Mouse (Mus musculus) erythroid progenitor cell, adult 5-6 weeks (primary cell): ENCODE measurements around the gene Sstr1. TPM values are rescaled to one million over a fixed set of nuclear protein-coding genes. Genes with fewer than 3 reads are reported as not detected.

Source experiments
- ATAC-seq: replicated peaks from 2 replicates; pipeline ENCODE4 v1.8.0; 2016; ENCODE audit warnings: moderate number of reproducible peaks, mild to moderate bottlenecking, moderate TSS enrichment, inconsistent platforms; ENCODE audit not compliant: poor library complexity, low FRiP score, severe bottlenecking
- total RNA-seq, 2 experiments: library from RNA; stranded (forward) in 1 of 2; stranded (reverse) in 1 of 2; fragments of 150-400 nt in 1 of 2; fragments of 186-747, 209-891 nt in 1 of 2; gene quantifications; 2 replicates each; pipeline versions ENCODE4 v1.2.3 to v1.2.4; 2015 to 2017; ENCODE audit warnings: low replicate concordance in 2 of 2

Sstr1 gene
- total RNA-seq (2015; ENCODE audit: low replicate concordance) (not detected in 2 replicates), total RNA-seq (2017; ENCODE audit: low replicate concordance) (not detected in 2 replicates)

DNA sequence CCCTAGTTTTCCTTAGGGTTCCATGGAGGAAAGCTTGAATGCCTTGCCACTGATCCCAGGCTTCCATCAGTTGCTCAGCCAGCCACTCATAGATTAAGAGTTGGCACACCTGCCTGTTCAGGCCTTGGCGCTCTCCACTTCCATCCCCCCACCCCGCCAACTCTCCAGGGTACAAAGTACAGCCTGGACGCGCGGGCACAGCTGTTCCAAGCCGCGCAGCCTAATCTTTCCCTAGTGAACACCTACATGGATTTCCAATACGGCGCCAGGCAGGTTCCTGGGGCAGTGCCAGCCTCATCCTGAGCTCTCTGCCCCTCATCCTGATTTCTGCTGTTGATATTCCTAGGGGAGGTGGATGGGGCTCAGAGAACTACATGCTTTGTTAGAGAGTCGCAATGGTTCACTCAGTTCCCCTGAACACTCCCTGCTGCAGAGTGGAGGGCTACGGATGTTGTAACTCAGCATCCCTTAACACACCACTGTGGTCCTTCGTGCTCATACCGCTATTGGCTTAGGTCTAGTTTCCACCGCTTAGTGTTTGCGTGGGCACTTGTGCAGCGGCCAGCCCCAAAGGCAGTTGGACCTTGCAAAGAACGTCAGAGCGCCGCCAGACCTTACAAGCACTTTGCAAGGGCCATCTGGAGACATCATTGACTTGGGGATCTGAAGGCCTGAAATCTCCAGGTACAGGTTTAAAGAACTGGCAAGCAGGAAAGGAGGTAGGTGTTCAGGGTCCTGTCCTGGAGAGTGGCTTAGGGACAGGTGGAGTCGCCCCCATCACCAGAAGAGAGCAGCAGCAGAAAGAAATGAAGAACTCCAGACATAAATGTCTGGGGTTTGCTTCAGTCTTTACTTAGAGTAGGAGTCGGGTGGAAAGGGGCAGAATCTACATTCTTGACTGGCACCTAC is at the start of gene Sstr1:
TSS of gene Sstr1 (plus strand) at position 610 of the 909 bp plus-strand sequence.
- no peak for ATAC-seq

DNA sequence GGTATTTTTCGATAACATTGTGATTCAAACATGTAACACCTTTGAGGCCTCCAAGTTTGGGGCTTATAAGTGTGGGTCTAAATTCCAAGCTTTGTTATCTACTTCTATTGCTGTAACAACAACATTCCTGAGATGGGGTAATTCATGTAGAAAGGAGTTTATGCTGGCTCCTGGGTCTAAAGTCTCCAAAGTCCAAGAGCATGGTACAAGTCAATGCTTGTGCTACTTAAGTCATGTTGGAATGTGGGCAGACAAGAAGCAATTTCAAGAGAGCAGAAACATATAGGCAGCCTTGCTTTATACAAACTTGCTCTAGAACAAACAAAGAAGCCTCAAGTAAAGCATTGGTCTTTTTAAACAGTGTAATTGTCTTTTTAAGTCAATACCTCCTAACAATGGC is 12.8 kb upstream of the Sstr1 start:
- no peak for ATAC-seq

GRCm38 (mm10) chr12:58201190-58201589 is 10.4 kb upstream of the Sstr1 start:
- ATAC-seq: no peak

GRCm38 (mm10) chr12:58207956-58208355 is 3.6 kb upstream of the Sstr1 start:
- ATAC-seq: no peak

DNA sequence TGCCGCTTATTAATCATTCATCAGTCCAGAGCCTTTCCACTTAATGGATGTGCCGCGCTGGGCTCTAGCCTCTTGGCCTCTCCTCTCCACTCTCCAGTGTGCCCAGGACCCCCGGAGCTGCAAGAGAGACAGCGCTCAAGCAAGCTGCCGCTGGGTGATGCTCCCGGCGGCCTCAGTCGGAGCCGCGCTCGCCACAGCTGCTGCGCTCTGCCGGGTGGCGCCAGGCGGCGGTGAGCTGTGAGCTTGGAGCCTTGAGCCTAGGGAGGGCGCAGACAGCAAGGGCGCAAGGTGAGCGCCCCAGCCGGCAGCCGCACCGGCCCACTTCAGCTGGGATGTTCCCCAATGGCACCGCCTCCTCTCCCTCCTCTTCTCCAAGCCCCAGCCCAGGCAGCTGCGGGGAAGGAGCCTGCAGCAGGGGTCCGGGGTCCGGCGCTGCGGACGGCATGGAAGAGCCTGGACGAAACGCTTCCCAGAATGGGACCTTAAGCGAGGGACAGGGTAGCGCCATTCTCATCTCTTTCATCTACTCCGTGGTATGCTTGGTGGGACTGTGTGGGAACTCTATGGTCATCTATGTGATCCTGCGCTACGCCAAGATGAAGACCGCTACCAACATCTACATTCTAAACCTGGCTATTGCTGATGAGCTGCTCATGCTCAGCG is 820 bp downstream of the Sstr1 start:
- ATAC-seq: no peak

GRCm38 (mm10) chr12:58212924-58213450 is 1.4 kb downstream of the Sstr1 start:
- no peak for ATAC-seq

DNA sequence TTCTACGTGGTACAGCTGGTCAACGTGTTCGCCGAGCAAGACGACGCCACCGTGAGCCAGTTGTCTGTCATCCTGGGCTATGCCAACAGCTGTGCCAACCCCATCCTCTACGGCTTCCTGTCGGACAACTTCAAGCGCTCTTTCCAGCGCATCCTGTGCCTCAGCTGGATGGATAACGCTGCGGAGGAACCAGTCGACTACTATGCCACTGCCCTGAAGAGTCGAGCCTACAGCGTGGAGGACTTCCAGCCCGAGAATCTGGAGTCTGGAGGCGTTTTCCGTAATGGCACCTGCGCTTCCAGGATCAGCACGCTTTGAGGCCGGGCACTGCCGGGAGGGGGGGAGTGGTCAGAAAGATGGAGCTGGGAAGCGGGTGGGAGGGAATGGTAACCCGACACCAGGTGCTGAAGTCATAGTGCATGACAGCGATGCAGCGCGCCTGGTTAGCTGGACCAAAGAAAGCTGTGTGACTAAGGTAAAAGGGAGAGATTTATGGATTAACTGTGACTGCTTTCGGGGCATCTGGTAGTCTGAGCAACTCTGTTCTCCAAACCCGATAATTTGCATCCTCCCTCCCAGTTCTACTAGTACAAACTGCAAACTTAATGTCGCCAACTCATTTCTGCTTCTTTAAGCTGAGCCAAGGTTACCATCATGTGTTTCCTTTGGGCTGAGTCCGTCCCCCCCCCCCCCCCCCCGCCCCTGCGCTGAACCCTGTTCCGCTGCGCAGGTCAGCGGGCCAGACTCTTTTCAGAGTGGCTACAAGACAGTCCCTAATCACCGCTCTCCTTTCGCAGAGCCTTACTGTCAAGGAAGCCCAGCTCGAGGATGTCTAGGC is 2.1 kb downstream of the Sstr1 start:
- ATAC-seq: no peak

DNA sequence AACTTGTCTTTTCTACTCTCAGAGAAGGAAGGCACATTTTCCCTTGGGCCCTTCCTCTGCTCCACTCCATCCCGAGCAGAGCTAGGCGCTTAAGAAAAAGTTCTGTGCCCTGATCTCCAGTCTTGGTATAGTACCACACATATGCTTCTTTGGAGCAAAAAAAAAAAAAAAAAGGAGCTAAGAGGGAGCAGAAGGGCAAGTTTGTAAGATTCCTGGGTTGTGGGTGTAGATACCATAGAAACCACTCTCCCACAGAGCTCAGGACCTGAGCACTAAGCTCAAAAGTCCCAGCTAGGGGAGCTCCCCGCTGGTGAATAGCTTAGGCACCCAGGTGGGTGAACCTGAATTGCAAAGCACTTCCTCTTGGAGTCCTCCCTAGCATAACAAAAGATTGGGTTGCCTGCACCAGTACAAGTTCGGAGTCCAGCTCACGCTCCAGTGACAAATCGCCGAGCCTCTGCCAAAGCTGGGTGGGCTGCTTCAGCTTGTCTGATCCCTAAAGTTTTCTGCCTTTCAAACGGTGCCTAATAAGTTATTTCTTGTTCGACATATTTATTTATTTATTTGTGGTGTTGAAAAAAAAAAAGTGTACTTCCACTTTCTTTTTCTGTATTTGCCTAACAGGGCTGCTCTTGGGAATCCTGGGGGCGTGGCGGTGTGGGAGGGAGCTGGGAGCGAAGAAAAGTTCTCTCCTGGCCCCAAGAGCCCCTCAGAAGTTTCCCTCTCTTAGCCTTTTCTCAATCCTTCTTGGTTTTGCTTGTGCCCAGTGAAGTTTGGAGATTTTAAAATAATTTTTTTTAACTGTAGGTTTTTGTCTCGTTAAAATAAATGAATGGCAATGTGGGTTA is 2.9 kb downstream of the Sstr1 start:
- ATAC-seq: no peak

DNA sequence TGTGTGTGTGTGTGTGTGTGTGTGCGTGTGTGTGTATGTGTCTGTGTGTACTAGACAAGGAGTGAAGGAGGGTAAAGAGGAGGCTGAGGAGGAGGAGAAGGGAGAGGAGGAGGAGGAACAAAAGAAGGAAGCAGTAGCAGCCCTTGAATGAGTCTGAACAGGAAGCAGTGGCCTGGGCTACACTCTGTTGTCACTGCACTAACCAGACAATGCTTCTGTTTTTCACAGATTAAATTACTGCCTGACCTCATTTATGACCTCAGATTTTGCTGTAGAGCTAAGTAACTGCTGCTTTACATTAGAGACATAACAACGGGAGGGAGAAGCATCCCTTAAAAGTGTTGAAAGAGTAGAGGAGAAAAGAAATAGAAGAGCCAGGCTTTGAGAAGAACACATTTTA is 4.6 kb downstream of the Sstr1 start:
- no peak for ATAC-seq

DNA sequence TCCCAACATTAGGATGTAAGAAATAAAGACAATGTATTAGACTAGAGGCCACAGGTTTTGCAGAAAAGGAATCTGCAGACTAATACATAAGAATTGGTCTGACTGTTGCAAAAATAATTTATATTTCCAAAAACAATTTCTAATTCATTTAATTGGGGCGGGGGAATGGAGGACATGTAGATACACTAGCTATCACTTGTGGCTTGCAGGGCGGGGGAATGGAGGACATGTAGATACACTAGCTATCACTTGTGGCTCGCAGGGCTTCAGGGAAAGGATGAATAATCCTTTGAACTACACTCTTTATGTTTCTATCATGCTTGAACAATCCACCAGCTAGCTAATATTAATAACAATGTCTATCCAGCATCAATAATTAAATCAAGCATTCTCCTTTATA is 7.5 kb downstream of the Sstr1 start:
- no peak for ATAC-seq

GRCm38 (mm10) chr12:58225644-58226043 is 14.1 kb downstream of the Sstr1 start:
- no peak for ATAC-seq

DNA sequence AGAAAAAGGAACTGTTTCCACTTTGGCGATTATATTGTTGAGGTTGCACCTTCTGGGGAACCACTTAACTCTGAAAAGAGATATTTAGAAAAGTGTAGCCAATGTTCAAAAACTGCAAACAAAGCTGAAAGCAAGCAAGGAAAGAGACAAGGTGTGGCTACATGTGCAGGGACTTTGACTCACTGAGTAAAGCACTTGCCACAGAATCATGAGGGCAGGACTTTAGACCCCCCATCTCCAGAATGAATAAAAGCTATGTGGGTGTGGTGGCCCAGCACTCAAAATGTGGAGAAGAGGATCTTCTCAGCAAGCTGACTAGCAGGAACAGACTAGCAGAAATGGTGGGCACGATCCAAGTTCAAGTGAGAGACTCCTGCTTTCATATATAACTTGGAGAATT is 20.9 kb downstream of the Sstr1 start:
- no peak for ATAC-seq

DNA sequence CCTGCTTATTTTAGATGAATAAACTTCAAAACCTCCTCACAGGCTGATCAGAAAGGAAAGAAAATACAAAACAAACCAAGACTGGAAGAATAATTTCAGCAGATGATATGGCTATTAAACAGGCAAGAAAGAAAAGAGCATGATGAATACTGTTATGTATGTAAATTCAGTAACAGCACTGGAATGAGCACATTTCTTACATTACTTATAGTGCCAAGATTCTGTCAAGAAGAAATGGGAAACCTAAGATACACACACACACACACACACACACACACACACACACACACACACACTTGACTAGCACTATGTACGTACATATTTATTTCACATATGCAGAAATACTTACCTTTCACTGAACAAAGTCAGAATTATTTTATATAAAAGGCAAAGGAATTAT is 40.3 kb downstream of the Sstr1 start:
- no peak for ATAC-seq

Other genes starting within 250 kb of the Sstr1 start
- not detected in 2 replicates for gene Clec14a, start 57.5 kb downstream of the Sstr1 start, total RNA-seq (2015; ENCODE audit: low replicate concordance)
- gene Clec14a, start 57.5 kb downstream of the Sstr1 start, total RNA-seq (2017; ENCODE audit: low replicate concordance): 0.45 TPM in 1 of 2 replicates, not detected in the other